Mouse (Mus musculus) retina, embryonic 14.5 days (tissue): Measurements from ENCODE around the gene Ncoa5.

Experiments
- DNase-seq: peaks from one replicate; pipeline ENCODE4 v3.0.0-alpha.2; 2015; ENCODE audit warnings: low spot score

The Ncoa5 gene

DNA sequence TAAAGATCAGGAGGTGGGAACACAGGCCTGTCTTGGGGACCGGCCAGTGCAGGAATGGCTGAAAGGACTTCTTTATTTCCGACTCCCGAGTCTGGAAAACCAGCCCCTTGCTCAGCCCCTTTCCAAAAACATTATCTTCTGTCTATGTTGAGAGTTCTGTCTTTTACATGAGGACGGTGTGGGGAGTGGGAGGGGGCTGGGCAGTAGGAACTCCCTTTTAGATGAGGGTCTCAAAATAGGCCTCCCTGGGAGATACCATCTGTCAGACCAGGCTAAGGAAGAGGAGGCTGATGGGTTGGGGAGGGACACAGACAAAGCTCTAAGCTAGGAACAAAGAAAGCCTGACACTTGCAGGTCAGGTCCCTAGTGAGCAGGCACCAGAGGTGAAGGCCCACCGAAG, 14.4 kb upstream of the Ncoa5 start:
- no peak for DNase-seq

- no peak for DNase-seq
Observed at GRCm38 (mm10) chr2:165043729-165044128, 9.1 kb upstream of the Ncoa5 start.

DNA sequence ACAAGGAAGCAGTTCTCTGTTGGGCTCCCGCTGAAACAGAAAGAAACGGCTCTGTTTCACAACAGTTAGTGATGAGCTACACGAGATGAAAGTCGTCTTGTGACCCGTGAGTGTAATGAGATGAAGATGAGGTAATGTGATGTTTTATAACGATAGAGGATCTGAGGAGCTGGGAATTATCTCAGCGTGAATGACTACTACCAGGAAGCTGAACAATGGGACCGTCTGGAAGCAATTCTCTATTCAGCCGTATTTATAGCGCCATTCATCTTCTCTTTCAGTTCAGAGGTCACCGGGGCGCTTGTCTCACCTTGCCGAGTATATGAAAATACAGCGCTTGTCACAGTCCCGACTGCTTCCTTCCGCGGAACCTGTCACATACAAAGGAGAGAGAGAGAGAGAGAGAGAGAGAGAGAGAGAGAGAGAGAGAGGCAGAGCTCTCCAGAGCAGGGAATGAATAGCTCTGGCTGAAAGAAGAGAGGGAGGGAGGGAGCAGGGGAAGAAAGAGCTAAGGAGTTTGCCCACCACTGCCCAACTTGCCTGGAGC, 8.5 kb upstream of the Ncoa5 start:
- DNase-seq = peak; percentile 66

GRCm38 (mm10) chr2:165042126-165042525, 7.5 kb upstream of the Ncoa5 start:
- DNase-seq = no peak

DNA sequence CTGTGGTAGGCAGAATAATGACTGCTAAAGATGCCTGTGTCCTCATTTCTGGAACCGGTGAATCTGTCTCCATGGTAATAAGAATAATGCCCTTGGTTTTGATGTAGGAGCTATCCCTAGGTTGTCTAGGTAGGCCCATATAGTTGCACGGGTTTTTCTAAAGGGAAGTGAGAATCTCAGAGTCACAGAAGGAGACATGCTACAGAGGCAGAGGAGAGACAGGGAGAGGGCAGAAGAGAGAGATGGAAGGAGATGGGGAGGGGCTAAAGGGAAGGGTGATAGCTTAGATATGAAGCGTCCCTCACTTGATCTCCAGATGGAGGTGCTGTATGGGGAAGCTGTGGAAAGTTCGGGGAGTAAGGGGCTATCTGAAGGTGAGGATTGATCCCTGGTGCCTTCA, 2.7 kb upstream of the Ncoa5 start:
- DNase-seq = no peak

DNA sequence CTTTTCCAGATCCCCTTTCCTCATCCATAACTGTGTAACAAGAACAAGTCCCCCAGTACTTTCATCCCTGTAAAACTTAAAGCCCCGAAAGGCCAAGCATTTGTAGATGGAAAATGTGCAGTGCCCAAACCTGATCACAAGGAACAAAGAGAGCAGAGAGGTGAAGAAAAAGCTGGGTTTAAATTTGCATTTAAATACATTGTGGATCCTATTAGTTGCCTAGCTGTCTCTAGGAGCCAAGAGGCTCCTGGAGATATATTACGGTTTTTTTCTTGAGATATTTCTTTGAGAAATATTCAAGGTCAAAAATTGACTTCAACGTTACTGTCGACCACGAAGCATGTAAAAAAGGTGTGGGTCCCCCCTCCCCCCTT, 378 bp upstream of the Ncoa5 start:
- no peak for DNase-seq

DNA sequence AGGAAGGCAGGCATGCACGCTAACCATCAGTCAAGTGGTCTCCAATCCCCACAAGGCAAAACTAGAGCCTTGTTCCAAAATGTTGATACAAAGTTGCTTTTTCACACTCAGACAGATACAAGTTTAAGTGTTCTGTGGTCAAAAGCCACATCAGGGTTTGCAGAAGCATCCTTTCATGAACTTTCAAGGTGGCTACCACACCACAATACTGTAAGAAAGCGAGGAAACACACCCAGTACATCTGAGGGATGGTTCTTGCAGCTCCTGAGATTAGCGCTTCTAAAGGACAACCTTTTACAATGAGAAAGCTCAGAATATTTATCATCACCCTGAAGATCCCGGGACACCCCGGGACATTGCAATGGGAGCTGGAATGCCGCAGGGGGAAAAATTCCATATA, 1.4 kb downstream of the Ncoa5 start:
- DNase-seq = no peak

DNA sequence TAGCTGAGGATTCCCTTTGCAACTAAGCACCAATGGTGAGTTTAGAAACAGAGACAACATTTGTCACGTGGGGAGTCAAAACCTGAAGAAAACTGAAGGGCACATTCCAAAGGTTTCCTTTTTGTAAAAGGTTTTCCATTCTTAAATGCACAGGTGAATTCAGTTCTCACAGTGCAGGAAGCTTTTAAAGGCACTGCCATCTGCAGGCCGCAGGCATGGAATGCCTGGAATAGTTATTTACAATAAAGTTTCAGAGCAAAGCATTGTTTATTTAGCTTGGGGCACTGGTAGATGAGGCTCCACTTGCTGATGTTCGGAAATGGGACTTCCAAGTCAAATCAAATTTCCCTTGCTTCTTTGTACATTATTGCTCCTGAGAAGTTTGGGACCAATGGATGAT, 2.1 kb downstream of the Ncoa5 start:
- DNase-seq = no peak

DNA sequence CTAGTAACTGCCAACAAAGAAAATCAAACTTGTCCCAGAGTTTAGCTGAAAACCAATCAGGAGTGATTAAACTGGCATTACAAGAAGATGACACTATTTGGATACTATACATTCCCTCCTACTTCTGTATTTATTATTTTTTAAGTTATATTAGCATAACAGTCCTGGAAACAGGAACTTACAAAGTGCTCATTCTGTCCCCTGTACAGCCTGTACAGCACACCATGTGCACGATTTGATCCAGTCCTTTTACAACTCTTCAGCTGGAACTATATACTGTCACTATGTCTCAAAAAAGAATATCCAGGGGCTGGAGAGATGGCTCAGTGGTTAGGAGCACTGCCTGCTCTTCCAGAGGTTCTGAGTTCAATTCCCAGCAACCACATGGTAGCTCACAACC, 7.5 kb downstream of the Ncoa5 start:
- no peak for DNase-seq

DNA sequence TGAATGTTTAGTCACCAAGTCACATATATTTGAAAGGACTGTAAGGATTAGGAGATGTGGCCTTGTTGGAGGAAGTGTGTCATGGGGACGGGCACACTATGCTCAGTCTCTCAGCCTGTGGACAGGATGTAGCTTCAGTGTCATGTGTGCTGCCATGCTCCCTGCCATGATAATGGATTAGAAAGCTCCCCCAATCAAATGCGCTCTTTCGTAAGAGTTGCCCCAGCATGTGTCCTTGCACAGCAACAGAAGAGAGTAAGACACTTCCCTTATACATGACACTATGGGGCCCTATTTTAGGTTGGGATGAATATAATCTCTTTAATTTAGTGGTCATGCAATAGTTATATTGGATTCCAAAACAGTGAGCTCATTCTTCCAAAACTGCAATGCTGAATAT, 14.2 kb downstream of the Ncoa5 start:
- no peak for DNase-seq

GRCm38 (mm10) chr2:165014935-165015334, 19.7 kb downstream of the Ncoa5 start:
- DNase-seq = no peak

GRCm38 (mm10) chr2:165010351-165010750, 24.3 kb downstream of the Ncoa5 start:
- no peak for DNase-seq

DNA sequence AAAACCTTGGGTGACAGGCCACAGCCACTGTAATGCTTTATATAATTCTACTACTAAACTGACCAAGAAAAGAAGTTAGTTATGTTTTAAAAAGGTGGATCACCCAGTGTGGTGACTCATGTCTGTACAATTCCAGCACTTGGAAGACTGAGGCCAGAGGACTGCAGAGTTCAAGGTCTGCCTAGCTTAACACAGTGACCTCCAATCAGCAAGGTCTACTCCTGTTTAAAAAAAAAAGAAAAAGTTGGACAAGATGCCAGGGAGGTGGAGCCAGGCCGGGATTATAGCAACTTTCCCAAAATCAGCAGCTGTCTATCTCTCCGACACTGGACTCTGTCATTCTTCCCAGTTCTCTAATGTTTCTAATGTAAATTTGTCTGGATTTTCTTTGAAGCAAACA, 25.1 kb downstream of the Ncoa5 start:
- DNase-seq = no peak

DNA sequence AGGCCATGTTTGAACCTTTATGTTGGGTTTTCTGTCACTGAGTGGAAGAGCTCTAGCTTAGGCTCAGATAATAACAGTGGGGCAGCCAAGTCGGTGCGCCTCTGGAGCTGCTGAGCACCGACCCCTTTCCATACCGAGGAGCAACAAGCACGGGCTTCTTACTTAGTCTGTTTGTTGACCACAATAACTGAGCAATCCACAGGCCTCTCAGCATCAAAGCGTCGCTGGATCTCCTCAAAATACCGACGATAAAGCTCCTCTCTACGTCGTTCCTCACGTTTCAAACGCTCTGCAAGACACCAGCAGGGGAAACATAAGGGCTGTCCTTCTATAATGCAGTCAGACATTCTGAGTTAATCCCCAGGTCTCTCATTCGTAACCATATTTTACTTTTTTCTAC, 25.5 kb downstream of the Ncoa5 start:
- no peak for DNase-seq

DNA sequence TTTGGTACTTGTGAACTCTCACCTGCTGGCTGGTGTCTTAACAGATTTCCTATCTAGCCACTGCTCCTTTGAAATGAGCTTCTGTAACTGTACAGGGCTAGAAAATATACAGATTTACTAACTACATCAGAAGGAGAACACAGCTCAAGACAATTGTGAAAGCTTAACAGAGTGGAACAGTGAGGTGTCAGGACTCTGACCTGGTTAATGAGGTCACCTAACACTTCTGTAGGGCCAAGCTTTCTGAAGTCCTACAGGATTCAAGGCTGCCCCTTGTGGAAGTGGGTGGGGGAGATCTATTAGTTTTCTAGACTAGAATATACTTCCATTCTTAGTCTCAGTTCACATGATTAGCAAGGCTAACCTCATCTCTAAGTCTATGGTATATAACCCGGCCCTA, 26.7 kb downstream of the Ncoa5 start:
- no peak for DNase-seq

- no peak for DNase-seq
Observed at GRCm38 (mm10) chr2:165006813-165007212, 27.9 kb downstream of the Ncoa5 start.

DNA sequence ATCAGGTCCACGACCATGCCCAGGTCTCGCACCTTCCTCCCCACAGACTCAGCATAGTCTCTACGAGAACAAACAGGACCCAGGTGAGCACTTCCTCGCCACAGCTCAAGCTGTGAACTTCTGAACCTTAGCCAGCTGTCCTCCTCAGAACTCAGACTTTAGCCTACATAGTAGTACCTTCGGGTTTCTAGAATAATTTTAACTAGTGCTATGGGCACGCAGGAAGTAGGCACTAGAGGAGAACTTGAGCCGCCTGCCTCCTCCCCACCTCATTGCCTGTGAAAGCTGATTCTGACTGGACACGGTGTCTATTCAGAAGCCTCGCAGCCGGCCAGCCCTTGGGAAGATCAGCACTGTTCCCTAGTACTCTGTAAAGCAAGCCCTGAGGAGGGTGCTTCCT, 30.4 kb downstream of the Ncoa5 start:
- no peak for DNase-seq

- DNase-seq = no peak
Observed at GRCm38 (mm10) chr2:165003108-165003507, 31.6 kb downstream of the Ncoa5 start.

DNA sequence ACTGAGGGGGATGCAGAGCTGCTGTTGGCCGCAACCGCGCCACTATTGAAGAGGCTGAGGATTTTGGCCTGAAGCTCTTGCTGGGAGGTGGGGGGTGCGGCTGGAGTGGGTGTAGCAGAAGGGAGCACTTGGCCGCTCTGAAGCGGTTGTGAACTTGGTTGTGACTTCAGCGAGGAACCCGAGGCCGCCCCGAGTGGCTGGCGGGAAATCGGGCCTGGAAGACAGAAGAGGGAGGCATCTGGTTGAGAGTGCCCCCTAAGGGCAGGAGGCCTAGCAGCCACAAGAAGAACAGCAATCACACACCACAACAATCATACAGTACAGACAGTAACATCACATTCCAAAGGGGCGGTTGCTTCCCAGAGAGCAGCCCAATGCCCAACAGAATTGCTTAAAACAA, 32.7 kb downstream of the Ncoa5 start:
- no peak for DNase-seq

DNA sequence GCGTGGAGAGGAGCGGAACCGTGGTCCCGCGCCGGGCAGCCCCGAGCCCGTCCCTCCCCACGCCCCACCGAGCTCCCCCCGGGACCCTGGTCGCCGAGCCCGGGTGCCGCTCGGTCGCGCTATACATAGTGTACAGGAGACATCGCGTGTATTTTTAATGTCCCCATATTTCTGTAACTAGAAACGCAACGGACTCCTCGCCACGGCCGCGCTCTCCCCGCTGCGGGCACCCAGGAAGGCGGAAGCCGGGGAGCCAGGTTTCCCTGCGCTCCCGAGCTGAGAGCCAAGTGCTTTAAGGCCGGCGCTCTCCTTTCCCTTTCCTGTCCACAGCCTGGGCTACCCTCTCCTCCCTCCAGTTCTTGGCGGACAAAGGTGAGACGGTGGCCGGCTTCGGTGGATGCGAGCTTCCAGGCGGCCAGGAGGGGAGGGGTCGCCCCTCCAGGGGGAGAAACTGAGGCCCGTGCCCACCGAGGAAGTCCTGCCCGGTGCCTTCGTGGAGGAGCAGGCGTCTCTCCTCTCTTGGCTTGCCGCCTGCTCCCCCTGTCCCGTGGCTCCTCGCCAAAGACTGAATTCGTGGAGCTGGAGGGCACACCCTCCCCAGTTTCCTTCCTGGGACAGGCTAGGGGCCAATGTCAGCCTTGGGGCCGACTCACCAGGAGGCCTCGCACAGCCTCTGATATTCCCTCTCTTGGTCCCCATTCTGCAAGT, 36.8 kb downstream of the Ncoa5 start:
- peak; percentile 17 for DNase-seq

- peak; percentile 31 for DNase-seq
Observed at GRCm38 (mm10) chr2:164996848-164997720, 37.6 kb downstream of the Ncoa5 start.

- no peak for DNase-seq
Observed at GRCm38 (mm10) chr2:164995976-164996375, 38.7 kb downstream of the Ncoa5 start.

DNA sequence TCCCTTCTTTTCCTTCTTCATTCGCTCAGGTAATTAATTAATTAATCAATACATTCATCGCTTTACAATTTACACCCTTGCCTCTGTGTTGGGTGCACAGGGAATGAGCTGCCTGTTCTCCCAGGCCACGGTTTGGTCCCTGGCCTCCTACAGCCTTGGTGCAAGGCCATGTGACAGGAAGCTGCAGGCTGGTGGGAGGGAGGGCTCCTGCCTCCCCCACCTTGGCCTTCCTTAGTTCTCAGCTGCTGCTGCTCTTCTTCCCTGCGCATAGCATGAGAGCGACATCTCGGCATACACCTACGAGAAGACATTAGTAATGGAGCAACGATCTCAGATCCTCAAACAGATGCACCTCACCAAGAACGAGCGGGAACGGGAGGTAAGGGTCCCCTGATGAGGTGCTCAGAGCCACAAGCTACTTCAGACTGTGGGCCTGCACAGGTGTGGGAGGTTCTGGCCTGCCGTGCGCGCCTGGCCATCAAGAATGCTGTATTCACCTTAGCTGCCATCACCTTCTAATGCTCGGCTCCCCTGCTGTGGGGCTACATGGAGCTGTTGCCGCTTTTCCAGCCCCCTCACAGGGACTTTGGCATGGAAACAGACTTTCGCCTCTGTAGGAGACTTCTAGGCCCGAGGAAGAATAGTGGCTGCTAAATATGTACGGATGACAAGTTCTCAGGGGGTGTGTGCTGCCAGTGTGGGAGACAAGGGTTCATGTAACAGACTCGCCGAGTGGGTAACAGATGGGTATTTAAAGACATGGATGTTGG, 39.8 kb downstream of the Ncoa5 start:
- DNase-seq = no peak
